Mouse (Mus musculus): Measurements from ENCODE around the gene Dyrk1a. TPM values are rescaled to one million over a fixed set of nuclear protein-coding genes. Genes with fewer than 3 reads are reported as not detected.

Gene Dyrk1a
- polyA plus RNA-seq, 1 experiment from 2014 or later = 8.7 TPM

DNA sequence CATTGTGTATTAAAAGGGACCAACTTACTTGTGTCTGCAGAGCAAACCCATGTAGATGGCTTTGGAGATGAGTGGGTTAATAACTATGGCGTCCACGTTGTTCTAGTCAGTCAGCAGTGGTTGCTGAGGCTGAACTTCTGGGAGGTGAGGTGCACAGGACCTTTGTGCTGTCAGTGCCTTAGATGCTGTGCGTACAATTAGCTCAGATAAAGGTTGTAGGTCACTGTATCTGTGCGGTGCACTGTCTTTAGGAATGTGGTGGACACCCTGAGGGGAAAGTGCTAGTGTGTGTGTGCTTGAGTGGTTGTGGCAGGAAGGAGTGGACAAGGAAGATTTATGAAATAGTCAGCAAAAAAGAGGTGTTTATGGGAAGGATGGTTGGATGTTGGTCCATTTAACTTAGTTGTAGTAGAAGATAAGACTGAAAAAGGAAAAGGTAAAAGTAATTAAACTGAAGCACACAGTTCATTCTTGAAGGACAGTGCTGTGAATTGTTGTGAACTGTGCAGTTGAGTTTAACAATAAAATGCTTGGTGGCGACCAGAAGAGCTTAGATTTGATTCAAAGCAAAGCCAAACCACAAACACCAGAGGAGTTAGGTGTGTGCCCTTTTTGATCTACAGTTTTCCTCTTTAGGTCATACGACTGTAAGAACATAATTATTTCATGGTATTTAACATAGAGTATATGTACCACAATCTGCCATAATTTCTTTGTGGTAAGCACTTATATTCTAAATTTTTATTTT lies 30.3 kb downstream of the Dyrk1a start:
- Histone ChIP-seq H3K4me2 (no peak overlapping the region), H3K27me3 (no peaks in the 10 kb centered on the region), H3K9me3 (replicated peaks) (no peaks in the 10 kb centered on the region), H3K4me1 (peaks cover 66% of the 10 kb centered on the region), H3K27ac (no peak overlapping the region), H3K36me3 (no peaks in the 10 kb centered on the region), H3K4me3 (replicated peaks) (no peak overlapping the region), H3K9ac (no peak overlapping the region)
- WGBS = 24% methylated on average over 6 of the region's 6 CpGs
- ATAC-seq (replicated peaks; ENCODE audit: low FRiP score) = no peak

DNA sequence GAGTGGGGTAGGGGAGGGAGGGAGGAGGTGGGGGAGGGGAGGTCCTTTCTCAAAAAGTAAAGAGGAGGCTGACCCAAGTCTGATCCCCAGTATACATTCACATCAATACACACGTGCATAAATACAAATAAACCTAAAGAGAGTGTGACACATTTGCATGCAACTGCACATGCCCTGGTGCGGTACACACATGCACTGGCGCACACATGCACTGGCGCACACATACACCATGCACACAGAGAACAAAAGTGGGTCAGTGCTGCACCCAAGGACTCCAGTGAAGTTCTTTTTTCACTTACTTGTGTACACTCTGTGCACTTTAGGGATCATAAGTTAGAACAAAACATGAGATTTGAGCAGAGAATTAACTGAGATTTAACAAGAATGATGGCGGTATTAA lies 31.3 kb downstream of the Dyrk1a start:
- peaks cover 63% of the 10 kb centered on the region for H3K4me1 ChIP-seq
- H3K36me3 ChIP-seq = no peaks in the 10 kb centered on the region
- H3K9me3 ChIP-seq (replicated peaks) = no peaks in the 10 kb centered on the region
- no peak overlapping the region for H3K9ac ChIP-seq
- no peak for ATAC-seq (replicated peaks; ENCODE audit: low FRiP score)
- peak overlapping the region; percentile 79 for H3K27ac ChIP-seq
- no peak overlapping the region for H3K4me3 ChIP-seq (replicated peaks)
- WGBS = 53% methylated on average over 5 of the region's 5 CpGs
- H3K4me2 ChIP-seq = peak overlapping the region; percentile 10
- H3K27me3 ChIP-seq = no peaks in the 10 kb centered on the region

DNA sequence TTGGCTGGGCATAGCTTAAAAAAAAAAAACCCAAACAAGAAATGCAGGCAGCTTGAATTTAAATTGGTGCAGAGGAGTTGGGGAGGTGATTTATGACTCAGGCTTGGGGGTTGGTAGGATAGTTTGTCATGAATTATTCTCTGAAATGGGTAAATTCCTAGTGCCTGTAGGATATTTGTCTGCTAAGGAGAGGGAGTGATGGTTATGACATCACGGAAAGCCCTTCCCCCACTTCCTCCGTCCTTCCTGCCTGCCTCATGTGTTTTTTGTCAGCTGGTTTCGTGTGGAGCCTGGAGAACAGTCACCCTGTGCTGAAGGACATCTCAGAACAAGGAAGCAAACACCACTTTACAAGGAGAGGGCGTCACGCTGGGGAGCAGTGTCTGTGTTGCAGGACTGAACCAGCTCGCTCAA lies 31.7 kb downstream of the Dyrk1a start:
- ATAC-seq (replicated peaks; ENCODE audit: low FRiP score) = peak; percentile 69; the same call in 1 of the 2 replicates
- Histone ChIP-seq H3K4me3 (replicated peaks) (no peak overlapping the region), H3K27ac (peak overlapping the region; percentile 79), H3K36me3 (no peaks in the 10 kb centered on the region), H3K9me3 (replicated peaks) (no peaks in the 10 kb centered on the region), H3K9ac (no peak overlapping the region), H3K4me2 (peak overlapping the region; percentile 10), H3K27me3 (no peaks in the 10 kb centered on the region), H3K4me1 (peaks cover 64% of the 10 kb centered on the region)
- WGBS = 7% methylated on average over 6 of the region's 6 CpGs

DNA sequence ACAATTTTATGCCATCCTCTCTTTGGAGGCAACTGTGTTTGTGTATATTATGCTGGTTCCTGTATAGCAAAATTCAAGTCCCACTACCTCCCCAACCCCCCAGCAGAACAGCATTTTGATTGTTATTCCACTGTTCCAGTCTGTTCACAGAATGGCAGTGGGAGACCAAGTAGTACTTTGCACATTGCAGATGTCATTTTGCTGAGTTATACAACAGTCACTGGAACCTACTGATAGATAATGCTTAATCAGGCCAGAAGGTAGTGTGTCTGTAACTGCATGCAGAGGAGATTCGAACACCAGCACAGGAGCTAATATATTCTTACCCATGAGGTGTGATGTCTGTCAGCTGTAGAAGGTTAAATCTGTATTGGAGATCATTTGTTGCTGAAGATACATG lies 32.4 kb downstream of the Dyrk1a start:
- Histone ChIP-seq H3K4me1 (peaks cover 59% of the 10 kb centered on the region), H3K27ac (peak overlapping the region; percentile 79)
- 73% methylated on average over 1 of the region's 1 CpGs for WGBS

DNA sequence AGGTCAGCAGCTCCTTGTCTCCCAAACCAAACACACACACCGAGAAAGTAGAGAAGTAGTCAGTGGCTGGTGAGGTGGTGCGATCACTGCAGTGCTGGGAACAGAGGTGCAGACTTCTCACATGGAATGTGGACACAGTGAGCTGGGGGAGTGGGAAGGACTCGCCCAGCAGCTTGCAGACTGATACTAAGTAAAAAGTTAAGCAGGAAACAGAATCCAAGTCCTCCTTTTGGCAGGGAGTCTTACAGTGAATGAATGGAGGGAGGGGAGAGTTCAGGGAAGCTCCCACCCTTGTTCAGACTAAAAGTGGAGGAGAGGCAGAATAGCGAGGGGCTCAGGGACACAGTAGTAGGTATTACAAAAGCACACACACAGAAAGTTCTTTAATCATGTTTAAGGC lies 32.9 kb downstream of the Dyrk1a start:
- no peak overlapping the region for H3K4me2 ChIP-seq
- no peaks in the 10 kb centered on the region for H3K27me3 ChIP-seq
- no peak overlapping the region for H3K9ac ChIP-seq
- H3K27ac ChIP-seq = peak overlapping the region; percentile 79; the same call in 1 of the 2 replicates
- ATAC-seq (replicated peaks; ENCODE audit: low FRiP score) = no peak
- no peaks in the 10 kb centered on the region for H3K9me3 ChIP-seq (replicated peaks)
- peaks cover 57% of the 10 kb centered on the region for H3K4me1 ChIP-seq
- no peak overlapping the region for H3K4me3 ChIP-seq (replicated peaks)
- H3K36me3 ChIP-seq = no peaks in the 10 kb centered on the region
- WGBS = 35% methylated on average over 4 of the region's 4 CpGs

More for the DNA sequence above, 32.4 kb downstream of the Dyrk1a start:
- ATAC-seq (replicated peaks; ENCODE audit: low FRiP score) = no peak
- Histone ChIP-seq H3K4me3 (replicated peaks) (no peak overlapping the region), H3K9ac (no peak overlapping the region), H3K4me2 (no peak overlapping the region), H3K9me3 (replicated peaks) (no peaks in the 10 kb centered on the region), H3K27me3 (no peaks in the 10 kb centered on the region), H3K36me3 (no peaks in the 10 kb centered on the region)

DNA sequence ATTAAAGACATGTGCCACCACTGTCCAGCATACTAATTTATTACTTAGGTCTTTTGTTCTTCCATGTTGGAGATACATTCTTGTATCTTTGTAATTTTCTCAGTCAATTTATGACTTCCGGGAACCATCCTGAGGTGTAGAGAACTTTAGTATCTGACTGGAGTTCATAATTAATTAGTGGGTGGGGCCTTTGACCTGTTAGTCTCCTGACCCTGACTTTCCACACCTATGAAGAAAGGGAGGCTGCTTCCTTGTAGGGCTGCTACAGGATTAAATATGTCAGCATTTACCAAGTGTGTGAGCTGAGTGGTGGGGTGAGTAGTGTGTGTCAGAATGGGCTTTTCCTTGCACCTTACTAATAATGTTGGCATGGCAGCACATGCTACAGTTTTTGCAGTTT lies 36.4 kb downstream of the Dyrk1a start:
- Histone ChIP-seq H3K9me3 (replicated peaks) (no peaks in the 10 kb centered on the region), H3K4me2 (no peak overlapping the region), H3K36me3 (no peaks in the 10 kb centered on the region), H3K9ac (no peak overlapping the region), H3K27me3 (no peaks in the 10 kb centered on the region), H3K4me3 (replicated peaks) (no peak overlapping the region), H3K27ac (no peak overlapping the region), H3K4me1 (peaks cover 31% of the 10 kb centered on the region)
- ATAC-seq (replicated peaks; ENCODE audit: low FRiP score) = no peak
- WGBS = 86% methylated on average over 1 of the region's 1 CpGs

DNA sequence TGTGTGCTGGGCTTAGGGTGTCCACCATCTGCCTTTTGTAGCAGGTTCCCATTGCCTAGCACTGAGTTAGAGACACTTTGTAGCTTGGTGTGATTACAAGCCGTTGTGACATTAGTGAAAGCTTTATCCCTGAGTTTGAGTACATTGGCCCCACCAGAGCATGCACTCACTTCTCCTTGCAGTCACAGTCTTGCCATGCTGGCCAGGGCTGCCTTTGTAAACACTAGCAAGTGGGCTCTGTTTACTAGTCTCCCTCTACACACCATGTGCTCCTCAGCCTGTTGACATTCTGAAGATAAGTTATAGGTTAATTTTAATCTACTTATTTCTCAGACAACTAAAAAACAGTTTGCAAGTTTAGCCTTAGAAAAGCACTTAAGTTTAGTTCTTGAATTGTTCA lies 37.7 kb downstream of the Dyrk1a start:
- WGBS = 64% methylated on average over 1 of the region's 1 CpGs
- 0 out of 2 replicates have a peak, but pooled peaks cover 5% of the 10 kb centered on the region for H3K36me3 ChIP-seq
- H3K27me3 ChIP-seq = no peaks in the 10 kb centered on the region
- H3K9ac ChIP-seq = no peak overlapping the region
- H3K4me2 ChIP-seq = no peak overlapping the region
- no peak overlapping the region for H3K27ac ChIP-seq
- no peak overlapping the region for H3K4me3 ChIP-seq (replicated peaks)
- H3K9me3 ChIP-seq (replicated peaks) = no peaks in the 10 kb centered on the region
- ATAC-seq (replicated peaks; ENCODE audit: low FRiP score) = no peak
- peaks cover 18% of the 10 kb centered on the region for H3K4me1 ChIP-seq

DNA sequence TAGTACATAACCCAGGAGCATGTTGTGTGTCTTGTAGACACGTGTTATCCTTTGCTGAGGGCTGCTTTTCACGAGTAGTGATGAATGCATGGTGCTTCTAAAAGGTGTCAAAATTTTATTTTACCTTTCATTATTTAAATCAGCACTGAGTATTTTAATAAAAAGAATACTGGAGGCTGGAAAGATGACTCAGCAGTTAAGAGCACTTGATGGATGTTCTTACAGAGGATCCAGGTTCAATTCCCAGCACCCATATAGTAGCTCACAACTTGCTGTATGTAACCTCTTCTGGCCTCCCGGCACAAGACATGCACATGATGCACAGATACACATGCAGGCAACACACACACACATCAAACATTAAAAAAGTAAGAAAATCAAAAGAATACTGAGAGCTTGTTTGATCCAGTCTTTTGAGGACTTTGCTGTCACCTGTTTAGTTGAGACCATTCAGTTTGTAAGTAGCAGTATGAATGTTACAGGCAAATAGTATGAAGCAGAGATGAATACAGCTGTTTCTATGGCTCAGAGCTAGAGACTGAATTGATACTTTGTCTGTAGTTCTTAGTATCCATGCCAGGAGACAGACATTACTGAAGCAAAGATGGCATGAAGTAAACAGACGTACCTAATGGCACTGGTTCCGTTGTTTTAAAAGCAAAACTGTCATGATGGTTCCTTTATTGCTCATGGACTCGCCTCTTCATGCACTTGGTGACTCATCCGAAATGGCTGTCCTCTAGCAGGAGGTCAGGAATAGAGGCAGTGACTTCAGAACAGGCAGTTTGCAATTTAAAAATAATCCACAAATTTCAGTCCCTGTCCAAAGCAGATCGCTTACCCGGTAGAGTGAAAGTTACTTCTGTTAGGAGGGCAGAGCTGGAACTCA lies 39.1 kb downstream of the Dyrk1a start:
- WGBS = 82% methylated on average over 9 of the region's 9 CpGs
- H3K4me3 ChIP-seq (replicated peaks) = no peak overlapping the region
- H3K4me2 ChIP-seq = no peak overlapping the region
- ATAC-seq (replicated peaks; ENCODE audit: low FRiP score) = no peak
- peaks cover 8% of the 10 kb centered on the region for H3K4me1 ChIP-seq
- no peak overlapping the region for H3K9ac ChIP-seq
- no peak overlapping the region for H3K27ac ChIP-seq
- no peaks in the 10 kb centered on the region for H3K27me3 ChIP-seq
- H3K9me3 ChIP-seq (replicated peaks) = no peaks in the 10 kb centered on the region
- 0 out of 2 replicates have a peak, but pooled peaks cover 8% of the 10 kb centered on the region for H3K36me3 ChIP-seq

DNA sequence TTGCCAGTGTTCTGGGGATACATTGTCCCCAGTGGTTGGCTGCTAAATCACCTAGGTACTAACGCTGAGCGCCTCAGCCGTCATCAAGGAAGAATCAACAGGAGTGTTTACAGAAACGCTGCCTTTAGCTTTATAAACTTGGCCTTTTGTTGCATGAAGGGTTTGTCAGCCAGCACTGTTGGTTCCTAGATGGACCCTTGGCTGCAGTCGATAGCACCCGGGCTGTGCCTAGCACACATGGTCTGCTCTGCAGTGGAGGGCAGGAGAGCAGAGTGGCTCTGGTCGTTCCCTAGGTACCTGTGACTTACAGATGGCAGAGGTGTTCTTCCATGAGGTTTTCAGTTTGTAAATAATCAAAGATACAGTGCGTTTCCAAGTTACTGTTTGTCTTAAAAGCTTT lies 42.8 kb downstream of the Dyrk1a start:
- no peak for ATAC-seq (replicated peaks; ENCODE audit: low FRiP score)
- WGBS = 79% methylated on average over 8 of the region's 8 CpGs
- Histone ChIP-seq H3K36me3 (peaks cover 16% of the 10 kb centered on the region; the same call in 1 of the 2 replicates), H3K4me3 (replicated peaks) (no peak overlapping the region), H3K27ac (no peak overlapping the region), H3K9ac (no peak overlapping the region), H3K4me1 (peaks cover under 1% of the 10 kb centered on the region), H3K9me3 (replicated peaks) (no peaks in the 10 kb centered on the region), H3K4me2 (no peak overlapping the region), H3K27me3 (no peaks in the 10 kb centered on the region)

DNA sequence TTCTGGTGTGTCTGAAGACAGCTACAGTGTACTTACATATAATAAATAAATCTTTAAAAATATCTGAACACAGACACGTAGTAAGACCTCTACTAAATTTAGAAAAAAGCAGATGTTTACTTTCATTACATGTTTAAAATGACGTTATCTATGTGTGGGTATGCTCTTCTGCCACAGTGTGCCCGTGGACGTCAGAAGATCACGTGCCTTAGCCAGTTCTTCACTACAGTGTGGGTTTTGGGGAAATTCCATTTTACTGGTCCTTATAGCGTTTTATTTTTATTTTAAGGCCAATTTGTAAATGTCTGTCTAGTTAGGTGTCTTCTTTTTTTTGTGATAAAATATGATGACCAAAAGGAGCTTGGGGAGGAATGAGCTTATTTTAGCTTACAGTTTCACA lies 47.4 kb downstream of the Dyrk1a start:
- no peaks in the 10 kb centered on the region for H3K27me3 ChIP-seq
- ATAC-seq (replicated peaks; ENCODE audit: low FRiP score) = no peak
- H3K9ac ChIP-seq = no peak overlapping the region
- 84% methylated on average over 6 of the region's 6 CpGs for WGBS
- no peak overlapping the region for H3K4me3 ChIP-seq (replicated peaks)
- H3K27ac ChIP-seq = no peak overlapping the region
- peaks cover 9% of the 10 kb centered on the region for H3K4me1 ChIP-seq
- no peaks in the 10 kb centered on the region for H3K9me3 ChIP-seq (replicated peaks)
- H3K4me2 ChIP-seq = no peak overlapping the region
- H3K36me3 ChIP-seq = peaks cover 27% of the 10 kb centered on the region

DNA sequence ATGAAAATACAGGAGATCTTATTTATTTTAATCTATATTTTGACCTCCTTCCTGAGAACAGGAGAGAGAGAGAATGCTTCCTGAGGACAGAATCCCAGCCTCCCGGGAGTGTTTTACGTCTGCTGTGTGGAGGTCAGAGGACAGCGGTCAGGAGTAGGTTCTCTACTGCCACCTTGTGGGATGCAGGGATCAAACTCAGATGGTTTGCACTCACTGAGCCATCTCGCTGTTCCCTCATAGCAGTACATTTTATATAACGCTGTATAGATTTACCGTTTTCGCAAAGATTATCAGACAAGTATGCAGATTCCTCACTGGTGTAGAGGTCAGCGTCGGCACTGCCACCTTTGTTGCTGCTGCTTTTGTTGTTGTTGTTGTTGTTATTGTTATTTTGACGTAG lies 48.7 kb downstream of the Dyrk1a start:
- Histone ChIP-seq H3K9ac (no peak overlapping the region), H3K9me3 (replicated peaks) (no peaks in the 10 kb centered on the region), H3K27me3 (no peaks in the 10 kb centered on the region), H3K4me1 (peaks cover 9% of the 10 kb centered on the region), H3K36me3 (peaks cover 23% of the 10 kb centered on the region), H3K4me3 (replicated peaks) (no peak overlapping the region), H3K4me2 (no peak overlapping the region), H3K27ac (peak overlapping the region; percentile 58; the same call in 1 of the 2 replicates)
- ATAC-seq (replicated peaks; ENCODE audit: low FRiP score) = peak; percentile 70; the same call in 1 of the 2 replicates
- 55% methylated on average over 10 of the region's 10 CpGs for WGBS

DNA sequence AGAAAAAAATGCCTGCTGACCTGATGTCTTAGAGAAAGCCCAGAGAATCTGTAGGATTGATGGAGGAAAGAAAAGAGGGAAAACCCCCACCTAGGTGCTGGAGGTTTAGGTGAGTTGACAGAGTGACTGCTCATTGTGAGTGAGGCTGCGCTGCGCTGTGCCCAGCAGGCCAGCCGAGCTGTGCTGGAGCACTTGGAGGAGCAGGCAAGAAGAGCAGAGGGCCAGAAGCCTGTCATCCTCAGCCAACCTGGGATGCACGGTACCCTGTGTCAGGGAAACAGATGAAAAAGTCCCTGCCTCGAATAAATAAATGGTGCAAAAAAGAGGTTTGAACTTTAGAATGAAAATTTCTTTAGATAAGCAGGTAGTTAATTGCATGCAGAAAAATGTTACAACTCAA lies 49.5 kb downstream of the Dyrk1a start:
- WGBS = 88% methylated on average over 5 of the region's 5 CpGs
- peaks cover 23% of the 10 kb centered on the region for H3K36me3 ChIP-seq
- H3K27me3 ChIP-seq = no peaks in the 10 kb centered on the region
- no peak overlapping the region for H3K4me3 ChIP-seq (replicated peaks)
- ATAC-seq (replicated peaks; ENCODE audit: low FRiP score) = no peak
- peaks cover 9% of the 10 kb centered on the region for H3K4me1 ChIP-seq
- no peak overlapping the region for H3K27ac ChIP-seq
- H3K4me2 ChIP-seq = no peak overlapping the region
- no peak overlapping the region for H3K9ac ChIP-seq
- no peaks in the 10 kb centered on the region for H3K9me3 ChIP-seq (replicated peaks)
